Mouse (Mus musculus) liver, adult 2 months (tissue): ENCODE measurements around the gene Fut7.

Source experiments
- CTCF ChIP-seq: fragments of 200-500 bp; IDR thresholded peaks from 2 replicates; pipeline ENCODE4 v1.5.1; 2011; ENCODE audit warnings: low read depth, low read length, control low read depth
- POLR2A ChIP-seq: fragments of 200-500 bp; IDR thresholded peaks from 2 replicates; pipeline ENCODE4 v1.6.1; 2011; ENCODE audit warnings: low read length, control low read depth; ENCODE audit not compliant: insufficient read depth; ENCODE audit errors: extremely low read depth

DNA sequence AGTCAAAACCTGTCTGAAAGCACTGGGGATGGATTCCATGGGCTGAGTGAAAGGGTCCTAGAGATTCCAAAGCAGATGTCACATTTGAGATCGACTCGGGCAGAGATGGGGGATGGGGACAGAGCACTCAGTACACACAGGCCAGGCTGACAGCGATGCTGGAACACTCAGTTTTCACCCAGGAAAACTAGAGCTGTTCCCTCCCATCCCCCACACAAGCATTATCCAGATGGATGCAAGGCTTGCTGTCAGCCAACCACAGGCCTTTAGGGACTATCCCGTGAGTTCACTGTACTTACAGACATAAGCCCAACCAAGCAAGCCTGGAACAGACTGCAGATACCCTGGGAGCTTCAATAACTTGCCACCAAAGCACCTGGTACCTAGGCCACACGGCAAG lies 31.8 kb upstream of the Fut7 start:
- no peak for TF ChIP-seq POLR2A
- TF ChIP-seq CTCF, result no peak
